Mouse (Mus musculus) heart, postnatal 36 days (tissue): ENCODE measurements at regions not wholly inside any gene's neighbourhood (a gene's known extent, or its start where the extent isn't known, plus 50 kb on each side); places are given as distances from the start of the nearest gene placed in this dataset.
"Not testable (repeated sequence)": the region's sequence is repeated elsewhere in the genome, so short reads cannot be mapped to it uniquely, and the experiment has no call there.

Experiments
- DNase-seq, 2 experiments: peaks; one replicate each; pipeline ENCODE4 v3.0.0; 2021 to 2022
- intact Hi-C: fragments of 180-260 bp; cut with DNase I; formaldehyde crosslinking; loops from one replicate; pipeline ENCODE4 v1.15.1; 2025

DNA sequence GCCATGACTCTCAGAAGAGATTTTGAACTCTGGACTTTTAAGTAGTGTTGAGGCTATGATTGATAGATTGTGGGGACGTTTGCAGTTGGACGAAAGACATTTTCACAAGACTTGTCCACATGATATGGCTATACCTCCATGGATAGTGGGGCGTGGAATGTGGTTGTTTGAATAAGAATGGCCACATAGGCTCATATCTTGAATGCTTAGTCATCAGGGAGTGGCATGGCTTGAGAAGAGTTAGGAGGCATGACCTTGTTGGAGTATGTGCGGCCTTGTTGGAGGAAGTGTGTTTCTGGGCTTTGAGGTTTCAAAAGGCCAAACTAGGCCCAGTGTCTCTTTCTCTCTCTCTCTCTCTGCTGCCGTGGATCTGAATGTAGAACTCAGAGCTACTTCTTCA lies 204.7 kb upstream of the Pclo start:
- DNase-seq = no peak

DNA sequence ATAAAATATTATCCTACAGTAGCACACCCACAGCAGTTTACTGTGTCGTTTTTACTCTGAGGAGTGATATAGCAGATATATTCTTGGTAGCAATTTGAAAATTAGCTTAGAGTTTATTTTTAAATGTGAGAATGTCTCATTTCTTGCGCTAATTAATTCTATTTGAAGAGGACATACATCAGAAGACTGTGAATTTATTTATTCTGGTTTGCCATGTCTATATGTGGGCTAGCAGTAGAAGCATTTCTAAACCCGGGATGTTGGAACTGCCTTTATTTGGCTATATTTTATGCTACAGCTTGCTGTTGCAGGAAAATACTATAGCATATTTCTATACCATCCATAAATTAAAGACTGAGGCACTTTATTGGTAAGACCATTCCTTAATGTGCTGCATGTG lies 203.0 kb upstream of the Pclo start:
- DNase-seq = no peak
- intact Hi-C loops = no loop called here

More for the DNA sequence above, 204.7 kb upstream of the Pclo start:
- intact Hi-C loops = no loop called here

- DNase-seq = no peak
- intact Hi-C loops = no loop called here
Measured at GRCm38 (mm10) chr5:14320216-14320615, 194.5 kb upstream of the Pclo start.

DNA sequence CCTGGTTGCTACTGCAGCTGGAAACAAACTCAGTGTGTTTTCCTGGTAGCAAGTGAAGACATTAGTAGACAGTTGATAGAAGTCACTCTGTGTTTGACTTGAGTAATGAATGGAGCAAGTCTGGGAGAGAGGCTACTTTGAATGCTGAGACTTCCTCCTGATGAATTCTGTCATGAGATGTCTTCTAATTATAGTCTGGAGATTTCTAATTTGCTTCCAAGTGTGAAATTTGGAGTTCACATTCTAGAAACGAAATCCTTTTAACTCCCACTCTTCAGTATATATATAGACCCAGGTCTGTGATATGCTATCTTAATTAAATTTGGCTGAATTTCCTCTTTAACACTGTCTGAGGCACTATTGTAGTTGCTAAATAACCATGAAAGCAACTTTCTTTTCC lies 192.7 kb upstream of the Pclo start:
- DNase-seq = no peak
- intact Hi-C loops = no loop called here

DNA sequence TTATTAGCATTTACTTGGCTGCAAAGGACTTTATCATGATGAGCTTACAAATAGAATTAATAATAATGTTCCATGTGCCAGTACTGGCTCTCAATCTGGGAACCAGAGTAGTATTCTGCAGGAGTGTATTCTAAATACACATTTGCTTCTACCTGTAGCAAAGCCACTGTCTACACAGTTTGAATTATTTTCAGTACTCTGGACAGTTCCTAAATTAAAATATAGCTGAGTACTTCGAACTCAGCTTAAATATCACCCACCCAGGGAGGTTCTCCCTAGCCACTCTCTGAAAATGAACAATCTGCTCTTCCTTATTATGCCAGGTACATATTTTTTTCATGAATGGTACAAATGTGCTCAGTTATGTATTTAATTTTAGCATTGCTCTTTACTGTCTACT lies 154.3 kb upstream of the Pclo start:
- intact Hi-C loops = no loop called here
- DNase-seq = no peak

- DNase-seq = peak in 1 of 2 experiments; percentile 14
- intact Hi-C loops = no loop called here
Measured at GRCm38 (mm10) chr5:14389184-14389890, 125.4 kb upstream of the Pclo start.

- intact Hi-C loops = no loop called here
- no peak for DNase-seq
Measured at GRCm38 (mm10) chr5:14391793-14392192, 122.9 kb upstream of the Pclo start.

DNA sequence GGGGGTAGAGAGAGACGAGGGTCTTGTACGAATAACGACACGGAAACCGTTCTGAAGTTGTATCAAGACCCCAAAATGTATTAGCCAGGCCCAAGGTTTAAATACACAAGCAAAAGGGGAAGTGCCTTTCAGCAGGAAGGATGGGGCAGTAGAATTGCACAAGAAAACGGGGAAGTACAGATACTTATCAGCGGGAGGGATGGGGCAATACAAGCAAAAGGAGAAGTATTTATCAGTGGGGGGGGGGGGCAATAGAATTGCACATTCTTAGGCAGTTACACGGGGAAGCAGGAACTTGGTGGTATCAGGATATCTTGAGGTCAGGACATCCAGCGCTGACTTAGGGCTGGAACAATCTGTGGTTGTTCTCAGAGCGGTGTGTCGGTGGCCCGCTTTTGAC lies 111.3 kb upstream of the Pclo start:
- DNase-seq, intact Hi-C loops: not testable (repeated sequence)

DNA sequence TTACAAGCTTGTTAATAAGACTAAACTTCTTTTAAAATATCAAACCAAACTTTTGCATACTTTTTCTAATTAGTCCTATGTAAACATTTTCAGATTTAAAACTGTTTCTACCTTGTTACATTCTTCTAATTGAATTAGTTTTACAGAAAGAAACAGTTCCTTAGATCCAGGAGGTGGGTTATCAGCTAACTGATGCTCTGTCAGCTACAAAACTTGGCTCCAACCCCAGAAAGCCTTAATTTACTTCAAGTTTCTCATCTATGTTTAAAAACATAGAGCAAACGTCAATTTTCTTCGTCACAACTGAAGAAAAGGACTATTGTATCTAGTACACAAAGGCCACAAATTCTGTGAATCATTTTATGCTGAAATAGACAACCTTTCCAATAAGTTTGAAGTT lies 110.4 kb upstream of the Pclo start:
- no peak for DNase-seq
- intact Hi-C loops = no loop called here

- intact Hi-C loops = no loop called here
Measured at GRCm38 (mm10) chr5:14415234-14415862, 99.4 kb upstream of the Pclo start.

DNA sequence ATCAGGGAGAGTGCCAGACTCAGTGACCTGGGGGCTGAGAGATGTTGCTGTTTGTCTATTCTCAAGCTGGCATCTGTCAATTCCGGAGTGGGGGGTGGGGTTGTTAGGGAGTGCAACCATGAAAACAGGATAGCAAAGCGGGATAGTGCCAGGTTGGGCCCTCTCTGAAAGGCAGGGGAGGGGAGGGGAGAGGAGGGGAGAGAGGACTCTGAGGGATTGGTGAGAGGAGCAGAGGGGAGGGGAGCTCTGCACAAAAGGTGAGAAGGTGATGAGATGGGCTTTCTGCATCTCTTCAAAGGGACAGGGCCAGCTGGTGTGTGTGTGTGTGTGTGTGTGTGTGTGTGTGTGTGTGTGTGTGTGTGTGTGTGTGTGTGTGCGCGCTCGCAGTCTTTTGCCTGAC lies 61.6 kb upstream of the Pclo start:
- intact Hi-C loops = no loop called here
- DNase-seq = no peak

More at GRCm38 (mm10) chr5:14415234-14415862, 99.4 kb upstream of the Pclo start:
- DNase-seq = no peak
